Mouse (Mus musculus) left cerebral cortex, adult 8-10 months (tissue): ENCODE measurements at regions not wholly inside any gene's neighbourhood (a gene's known extent, or its start where the extent isn't known, plus 50 kb on each side); places are given as distances from the start of the nearest gene placed in this dataset.

Source experiments
- DNase-seq, 2 experiments: peaks; one replicate each; pipeline ENCODE4 v3.0.0; 2022; ENCODE audit warnings: low spot score in 2 of 2

GRCm38 (mm10) chr10:120666202-120666860 lies 190.1 kb upstream of the Hmga2 start:
- no peak for DNase-seq

DNA sequence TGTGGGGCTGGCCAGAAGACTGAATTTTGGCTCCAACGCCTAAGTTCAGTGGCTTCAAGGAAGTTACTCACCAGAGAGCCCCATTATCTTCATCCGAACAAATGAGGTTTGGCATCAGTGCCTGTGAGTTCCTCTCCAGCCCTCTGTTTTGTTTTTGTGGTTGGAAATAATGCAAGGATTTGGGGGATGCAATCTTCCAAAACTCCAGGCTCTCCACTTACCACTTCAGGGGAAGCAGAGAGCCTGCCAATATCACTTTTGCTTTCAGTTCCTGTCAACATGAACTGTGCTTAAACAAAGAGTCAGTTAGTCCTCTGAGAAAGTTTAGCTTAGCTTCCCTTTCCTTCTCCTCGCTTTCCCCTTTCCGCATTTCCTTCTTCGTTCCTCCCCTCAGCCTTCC lies 189.4 kb upstream of the Hmga2 start:
- DNase-seq, result no peak

DNA sequence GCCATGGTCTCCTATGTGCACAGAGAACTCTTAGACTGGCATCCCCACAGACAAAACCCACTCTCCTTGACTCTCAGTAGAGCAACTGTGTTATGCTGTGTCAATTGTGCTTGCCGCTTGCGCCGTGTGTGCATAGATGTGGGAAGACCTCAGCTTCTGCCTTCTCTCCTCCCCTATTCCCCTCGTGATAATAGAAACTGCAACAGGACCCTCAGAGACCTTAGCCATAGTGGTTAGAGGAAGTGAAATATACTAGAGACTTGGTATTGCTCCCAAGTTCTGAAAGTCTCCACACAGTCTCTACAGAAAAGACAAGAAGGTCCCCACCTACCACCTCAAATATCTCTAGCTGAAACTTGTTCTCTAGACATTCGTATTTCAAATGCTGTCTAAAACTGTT lies 188.2 kb upstream of the Hmga2 start:
- no peak for DNase-seq

DNA sequence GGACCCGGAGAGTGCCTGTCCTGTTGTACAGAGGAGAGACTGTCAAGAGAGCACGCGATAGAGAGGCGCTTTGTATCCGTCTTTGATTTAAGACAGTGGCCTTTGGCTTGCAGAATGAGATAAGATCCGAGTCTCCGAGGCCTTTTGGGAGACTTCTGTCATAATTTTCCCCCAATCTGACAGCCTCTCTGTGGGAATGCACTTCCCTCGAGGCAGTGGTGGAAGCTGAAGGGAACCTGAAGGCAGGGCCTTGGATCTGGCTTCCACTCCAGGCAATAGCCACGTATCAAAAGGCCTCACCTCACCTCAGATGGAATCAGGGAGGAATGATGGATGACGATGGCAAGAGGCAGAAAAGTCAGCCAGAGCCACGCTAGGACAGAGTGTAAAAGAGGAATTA lies 187.1 kb upstream of the Hmga2 start:
- DNase-seq, result no peak

DNA sequence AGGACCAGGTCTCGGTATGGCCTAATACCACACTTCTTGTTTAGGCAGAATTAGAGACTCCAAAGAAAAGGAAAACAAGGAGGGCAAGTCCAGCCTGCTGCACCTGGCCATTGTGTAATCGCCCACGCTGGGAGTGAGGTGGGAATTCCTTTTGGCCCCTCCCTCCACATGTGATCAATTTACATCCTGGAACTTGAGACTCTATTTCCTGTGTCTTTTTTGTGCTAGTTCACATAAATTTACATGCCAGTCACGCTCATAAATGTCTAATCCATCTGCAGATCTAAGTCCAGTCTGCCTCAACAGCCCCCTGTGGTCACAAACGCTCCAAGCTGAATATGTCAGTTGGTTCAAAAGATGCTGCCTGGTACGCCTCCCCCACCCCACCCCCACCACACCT lies 184.2 kb upstream of the Hmga2 start:
- no peak for DNase-seq

GRCm38 (mm10) chr10:120655238-120655931 lies 179.1 kb upstream of the Hmga2 start:
- DNase-seq, result no peak

DNA sequence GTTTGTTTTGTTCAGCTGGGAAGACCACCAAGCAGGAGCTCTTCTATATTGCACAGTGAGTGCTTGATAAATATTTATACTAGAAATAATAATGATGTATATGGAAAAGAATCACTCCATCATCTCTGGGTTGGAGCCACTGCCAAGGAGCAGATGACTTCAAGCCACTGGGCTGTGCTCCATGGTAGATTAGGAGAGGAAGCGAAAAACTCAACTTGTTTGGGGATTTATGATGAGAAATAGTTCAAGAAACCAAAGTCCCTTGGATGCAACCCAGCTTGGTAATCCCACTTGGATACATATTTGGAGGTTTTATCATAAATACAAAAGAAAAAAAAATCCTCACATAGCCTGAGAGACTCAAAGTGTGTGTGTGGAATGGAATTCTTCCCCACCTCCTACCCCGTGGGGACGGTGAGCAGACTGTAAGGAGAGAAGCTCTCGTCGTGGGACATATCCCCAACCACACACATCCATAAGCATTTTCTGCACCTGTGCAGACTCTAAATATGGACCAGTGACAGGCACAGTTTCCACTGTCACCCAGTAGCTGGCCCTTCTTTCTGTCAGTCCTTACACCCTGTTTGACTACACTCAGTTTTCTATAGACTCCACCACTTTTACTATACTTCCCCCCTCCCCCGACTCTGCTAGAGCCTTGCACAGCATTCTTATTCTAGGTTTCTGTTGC lies 176.4 kb upstream of the Hmga2 start:
- DNase-seq, result no peak

DNA sequence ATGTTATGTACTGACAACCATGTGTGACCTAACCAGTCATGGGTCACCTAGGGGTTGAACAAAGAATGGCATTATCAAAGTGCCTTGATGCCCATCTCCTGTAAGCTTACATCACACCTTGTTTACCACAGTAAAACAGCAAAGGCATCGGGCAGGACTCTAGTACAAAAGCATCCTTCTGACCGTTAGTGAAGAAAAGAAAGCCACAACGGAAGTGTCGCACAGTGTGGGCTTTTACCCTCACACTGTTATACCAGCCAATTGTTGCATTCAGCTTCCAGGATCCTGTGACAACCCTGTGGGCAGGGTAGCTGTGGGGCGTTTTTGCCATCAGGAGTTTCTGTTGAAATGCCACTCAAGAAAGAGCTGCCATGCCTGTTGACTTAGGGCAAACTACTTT lies 175.6 kb upstream of the Hmga2 start:
- no peak for DNase-seq

- DNase-seq, result no peak
Observed at GRCm38 (mm10) chr10:120650336-120650735, 174.1 kb upstream of the Hmga2 start.

GRCm38 (mm10) chr10:120648741-120649140 lies 172.5 kb upstream of the Hmga2 start:
- DNase-seq, result no peak

DNA sequence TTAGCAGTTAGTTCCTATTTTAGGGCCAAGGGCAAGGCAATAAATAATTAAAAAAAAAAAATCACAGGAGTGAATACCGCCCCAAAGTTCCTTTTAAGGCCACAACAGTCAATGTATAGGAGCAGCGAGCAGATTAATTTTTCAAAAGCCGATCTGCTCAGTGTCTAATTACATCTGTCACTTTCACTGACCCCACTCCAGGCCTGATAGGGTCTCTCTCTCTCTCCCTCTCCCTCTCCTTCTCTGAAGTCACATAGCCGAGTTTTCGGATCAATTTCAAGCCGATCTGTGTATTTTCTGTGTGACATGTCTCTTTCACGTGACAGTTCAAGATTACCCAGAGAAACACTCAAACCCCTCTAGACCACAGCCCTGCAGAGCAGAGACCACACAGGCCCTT lies 171.8 kb upstream of the Hmga2 start:
- no peak for DNase-seq

DNA sequence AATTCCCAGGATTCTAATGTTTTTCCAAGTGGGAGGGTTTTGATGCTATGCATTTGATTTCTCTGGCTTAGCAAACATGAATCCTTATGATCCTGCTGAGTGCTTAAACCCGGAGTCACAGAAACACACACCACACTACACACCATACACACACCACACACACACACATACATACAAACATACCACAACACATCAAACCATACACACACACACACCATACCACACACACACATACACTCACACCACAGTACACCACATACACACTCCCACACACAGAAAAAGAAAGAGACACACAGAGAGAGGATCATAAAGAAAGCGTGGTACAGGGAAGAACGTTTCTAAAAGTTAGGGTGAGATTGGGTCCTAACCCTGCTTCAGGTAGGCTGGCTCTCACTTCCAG lies 171.1 kb upstream of the Hmga2 start:
- DNase-seq, result no peak

DNA sequence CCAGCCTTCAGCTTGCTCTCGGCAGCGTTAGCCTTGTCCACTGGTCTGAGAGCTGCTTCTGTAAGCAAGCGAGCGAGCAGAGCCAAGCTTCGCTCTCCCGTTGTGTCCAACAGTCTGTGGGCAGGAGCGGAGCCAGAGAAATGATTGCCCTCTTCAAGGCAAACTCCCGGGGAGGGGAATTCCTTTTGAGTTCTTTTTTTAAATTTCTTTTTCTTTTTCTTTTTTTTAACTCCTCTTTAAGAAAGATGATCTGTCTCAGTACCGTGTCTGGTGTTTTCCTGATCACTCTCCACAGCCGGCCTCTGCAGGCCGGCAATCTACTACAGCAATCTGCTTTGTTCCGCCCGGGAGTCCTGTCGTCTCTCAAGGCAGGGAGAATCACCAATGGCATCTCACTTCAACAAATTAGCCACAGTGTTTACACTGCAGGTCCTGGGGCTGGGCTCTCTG lies 170.6 kb upstream of the Hmga2 start:
- DNase-seq, result no peak

GRCm38 (mm10) chr10:120640847-120641246 lies 164.6 kb upstream of the Hmga2 start:
- no peak for DNase-seq

DNA sequence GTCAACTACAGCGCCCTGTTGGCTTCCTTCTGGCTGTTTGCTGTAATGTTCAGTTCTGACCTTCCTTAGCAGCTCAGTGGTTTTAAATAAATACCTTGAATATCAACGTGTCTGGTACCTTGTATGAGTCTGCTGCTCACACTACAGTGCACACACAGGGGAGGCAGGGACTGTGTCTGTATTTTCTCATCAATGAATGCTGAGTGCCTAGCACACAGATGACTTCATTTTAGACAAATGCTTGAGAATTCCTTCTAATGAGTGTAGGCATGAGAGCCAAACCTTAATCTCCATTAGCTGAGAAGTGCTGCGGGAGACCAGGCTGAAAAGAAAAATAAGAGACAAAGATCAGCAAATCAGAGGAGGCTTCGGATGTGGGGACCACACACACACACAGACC lies 162.0 kb upstream of the Hmga2 start:
- no peak for DNase-seq

DNA sequence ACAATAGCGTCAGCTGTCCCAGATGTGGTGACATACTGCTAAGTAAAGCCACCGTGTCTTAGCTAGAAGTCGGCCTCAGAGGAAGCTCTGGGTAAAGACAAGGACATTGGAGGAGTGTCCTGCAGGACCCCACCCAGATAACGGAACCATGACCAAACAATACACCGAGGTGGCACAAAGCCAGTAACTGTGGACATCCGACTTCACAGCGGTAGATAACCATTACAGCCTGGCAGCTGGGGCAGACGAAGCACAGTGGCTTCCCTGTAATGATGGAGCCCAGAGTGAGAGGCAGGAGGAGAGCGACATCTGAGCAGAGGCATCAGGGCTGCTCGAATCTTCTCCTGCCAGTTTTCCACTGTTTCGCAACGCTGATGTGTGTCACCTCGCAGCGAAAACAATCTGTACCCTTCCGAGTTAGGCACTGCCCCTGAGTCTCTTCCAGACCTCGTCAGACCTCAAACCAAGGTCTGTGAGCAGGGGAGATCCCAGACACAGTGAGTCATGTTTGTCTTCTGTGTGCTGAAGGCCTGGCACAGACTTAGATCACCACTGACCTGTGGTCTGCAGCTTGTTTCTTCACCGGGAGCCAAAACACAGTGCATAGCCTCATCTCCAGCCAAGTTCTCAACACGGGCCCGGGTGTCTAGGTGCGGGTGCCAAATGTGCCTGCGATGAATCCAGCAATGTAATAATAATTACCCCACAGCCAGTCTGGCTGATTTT lies 159.7 kb upstream of the Hmga2 start:
- no peak for DNase-seq

DNA sequence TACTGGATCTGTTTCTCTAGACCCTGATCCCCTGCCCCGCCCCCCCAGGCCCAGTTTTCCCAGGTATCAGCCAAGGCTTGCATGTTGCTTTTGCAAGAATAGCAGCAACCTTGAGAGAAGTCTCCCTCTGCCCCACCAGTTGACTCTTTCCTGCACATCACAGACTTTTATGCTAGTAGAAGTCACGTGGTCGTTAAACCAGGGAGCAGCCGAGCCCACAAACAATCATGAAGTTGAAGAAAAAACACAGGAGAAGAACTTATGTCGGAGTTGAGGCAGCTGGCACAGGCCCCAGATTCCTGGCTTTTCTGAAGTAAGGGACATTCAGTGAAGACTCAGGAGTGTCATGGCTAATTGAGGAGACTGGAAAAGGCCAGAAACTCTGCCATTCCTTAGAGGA lies 158.9 kb upstream of the Hmga2 start:
- no peak for DNase-seq

DNA sequence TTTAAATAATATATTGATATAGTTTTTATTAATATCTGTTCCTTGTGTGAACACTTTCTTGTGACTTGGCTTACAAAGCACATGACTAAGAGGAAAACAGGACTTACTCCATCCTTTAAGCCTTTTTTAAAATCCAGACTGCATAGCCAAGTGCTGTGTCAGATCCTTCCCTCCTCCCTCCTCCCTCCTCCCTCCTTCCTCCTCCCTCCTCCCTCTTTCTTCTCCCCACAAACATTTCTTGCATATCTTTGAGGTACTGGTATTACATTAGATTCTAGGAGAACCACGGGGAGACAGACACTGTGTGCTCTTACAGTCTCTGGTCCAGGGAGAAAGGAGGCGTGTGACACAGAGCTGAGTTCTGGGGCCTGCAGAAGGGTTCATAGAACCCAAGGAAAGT lies 155.8 kb upstream of the Hmga2 start:
- no peak for DNase-seq

DNA sequence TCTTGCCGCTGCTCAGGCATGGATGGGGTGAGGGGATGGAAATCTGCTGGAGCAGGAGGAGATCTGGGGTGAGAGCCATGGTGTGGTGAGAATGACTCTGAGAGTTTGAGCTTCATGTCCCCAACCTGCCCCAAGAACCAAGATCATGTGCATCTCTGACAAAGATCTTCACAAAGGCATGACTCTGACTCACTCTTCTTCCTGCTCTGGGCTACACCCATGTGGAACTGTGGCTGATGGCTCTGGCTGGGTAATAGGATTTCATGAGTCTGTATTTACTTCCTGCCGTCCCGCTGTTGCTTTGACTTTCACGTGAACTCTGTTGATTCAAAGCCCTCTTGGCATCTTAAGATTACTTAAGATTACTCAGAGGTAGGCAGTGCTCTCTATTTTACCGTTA lies 151.8 kb upstream of the Hmga2 start:
- no peak for DNase-seq

- no peak for DNase-seq
Observed at GRCm38 (mm10) chr10:120625474-120625873, 149.2 kb upstream of the Hmga2 start.

DNA sequence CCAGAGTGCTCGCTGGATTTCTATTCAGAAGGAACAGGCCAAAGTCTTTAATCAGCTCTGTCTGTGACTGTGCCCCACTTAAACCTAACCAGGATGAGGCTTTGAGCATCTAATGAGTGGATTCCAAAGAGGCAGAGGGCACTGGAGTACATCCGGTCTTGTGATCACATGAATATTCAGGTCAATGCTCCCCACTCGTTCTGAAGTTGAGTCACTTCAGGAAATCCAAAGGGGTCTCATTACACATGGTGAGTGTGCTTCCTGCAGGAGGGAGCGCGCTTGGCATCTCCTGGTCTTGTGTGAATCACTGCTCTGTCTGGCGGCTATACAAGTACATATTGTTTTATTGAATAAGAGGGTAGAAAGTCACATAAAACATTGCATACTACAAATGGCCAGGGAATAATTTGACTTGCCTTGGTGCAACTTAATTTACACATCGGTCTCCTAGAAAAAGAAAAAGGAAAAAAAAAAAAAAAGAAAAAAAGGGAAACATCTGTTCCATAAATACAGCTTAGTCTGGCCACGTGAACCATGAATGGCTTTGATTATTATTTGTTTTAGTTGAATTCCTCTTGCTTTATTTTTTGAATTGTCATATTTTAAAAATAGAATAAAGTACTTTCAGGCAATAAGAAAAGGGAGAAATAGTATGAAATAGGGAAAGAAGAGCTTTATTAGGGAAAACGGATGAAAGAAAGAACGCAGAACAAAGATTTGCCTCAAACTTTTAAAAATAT lies 148.1 kb upstream of the Hmga2 start:
- DNase-seq, result no peak
